Mouse (Mus musculus): ENCODE results near the gene Gipc1.

Gipc1 gene

DNA sequence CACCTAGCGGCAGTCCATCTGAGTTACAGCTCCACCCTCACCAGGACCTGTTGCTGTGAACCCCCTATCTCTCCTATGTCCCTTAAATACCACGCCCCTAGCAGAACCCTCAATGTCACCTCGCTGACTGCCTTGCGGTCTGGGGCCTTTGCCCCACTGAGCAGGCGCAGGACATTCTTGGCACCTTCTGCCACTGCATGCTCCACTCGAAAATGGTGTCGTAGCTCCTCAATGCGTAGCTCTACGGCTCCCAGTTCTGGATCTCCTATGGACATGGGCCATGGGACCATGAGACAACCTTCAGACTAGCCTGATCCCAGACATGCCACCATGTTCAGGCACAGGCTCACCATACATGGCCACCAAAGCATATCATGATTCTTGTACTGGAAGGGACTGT lies 32.0 kb downstream of the Gipc1 start:
- DNase-seq = no peak

GRCm38 (mm10) chr8:83689264-83689663 lies 36.8 kb downstream of the Gipc1 start:
- DNase-seq = no peak

DNA sequence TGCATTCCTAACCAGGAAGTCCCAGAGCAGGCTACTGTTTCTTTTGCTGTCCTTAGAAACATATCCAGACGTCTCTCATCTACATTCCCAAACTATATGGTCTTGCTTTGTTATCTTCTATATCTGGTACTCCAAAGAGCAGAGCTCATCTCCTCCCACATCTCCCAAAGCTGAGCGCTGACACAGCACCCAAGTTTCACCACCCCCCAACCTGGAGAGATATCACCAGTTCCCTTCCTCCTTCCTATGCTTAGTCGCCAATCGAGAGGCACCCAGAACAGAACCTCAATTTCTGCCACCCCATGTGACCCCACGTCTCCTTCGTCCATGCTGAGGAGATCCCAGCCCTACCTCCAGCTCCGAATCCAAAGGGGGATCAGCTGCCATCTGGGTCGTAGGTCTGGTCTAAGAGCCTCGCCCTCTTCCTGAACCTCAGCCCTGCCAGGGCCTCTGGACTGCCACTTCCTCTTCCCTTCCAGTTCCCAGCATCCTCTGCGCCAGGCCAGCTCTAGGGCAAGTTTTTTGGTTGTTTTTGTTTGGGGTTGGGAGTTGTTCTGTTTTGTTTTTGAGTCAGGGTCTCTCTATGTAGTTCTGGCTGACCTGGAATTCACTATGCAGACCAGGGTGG lies 41.2 kb downstream of the Gipc1 start:
- DNase-seq = peak; percentile 44

DNA sequence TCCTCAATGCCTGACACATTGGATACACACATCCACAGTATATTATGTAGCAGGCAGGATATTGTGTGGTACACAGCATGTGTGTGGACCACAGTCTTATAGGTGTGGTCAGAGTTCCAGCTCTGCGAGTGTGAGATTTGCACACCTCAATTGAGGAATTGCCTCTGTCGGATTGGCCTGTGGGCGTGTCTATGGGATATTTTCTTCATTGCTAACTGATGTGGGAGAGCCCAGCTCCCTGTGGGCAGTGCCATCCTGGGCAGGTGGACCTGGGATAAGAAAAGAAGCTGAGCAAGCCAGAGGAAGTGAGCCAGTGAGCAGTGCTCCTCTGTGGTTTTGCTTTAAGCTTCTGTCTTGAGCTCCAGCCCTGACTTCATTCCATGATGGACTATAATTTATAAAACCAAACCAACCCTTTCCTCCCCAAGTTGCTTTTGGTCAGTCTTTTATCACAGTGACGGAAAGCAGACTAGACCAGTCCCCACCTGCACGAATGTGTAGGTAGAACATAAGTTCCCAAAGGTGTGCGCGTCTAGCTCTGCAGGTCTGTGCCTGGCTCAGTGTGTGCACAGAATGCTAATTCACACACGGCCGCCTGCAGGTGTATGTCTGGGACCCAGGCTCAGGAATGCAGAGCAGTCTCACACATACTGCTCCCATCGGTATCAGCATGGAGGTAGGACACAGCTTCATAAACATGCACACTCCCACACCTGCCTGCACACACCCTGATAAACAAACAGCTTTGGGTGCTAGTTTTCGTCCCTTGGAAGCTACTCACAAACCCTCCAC lies 42.1 kb downstream of the Gipc1 start:
- DNase-seq = peak; percentile 15

DNA sequence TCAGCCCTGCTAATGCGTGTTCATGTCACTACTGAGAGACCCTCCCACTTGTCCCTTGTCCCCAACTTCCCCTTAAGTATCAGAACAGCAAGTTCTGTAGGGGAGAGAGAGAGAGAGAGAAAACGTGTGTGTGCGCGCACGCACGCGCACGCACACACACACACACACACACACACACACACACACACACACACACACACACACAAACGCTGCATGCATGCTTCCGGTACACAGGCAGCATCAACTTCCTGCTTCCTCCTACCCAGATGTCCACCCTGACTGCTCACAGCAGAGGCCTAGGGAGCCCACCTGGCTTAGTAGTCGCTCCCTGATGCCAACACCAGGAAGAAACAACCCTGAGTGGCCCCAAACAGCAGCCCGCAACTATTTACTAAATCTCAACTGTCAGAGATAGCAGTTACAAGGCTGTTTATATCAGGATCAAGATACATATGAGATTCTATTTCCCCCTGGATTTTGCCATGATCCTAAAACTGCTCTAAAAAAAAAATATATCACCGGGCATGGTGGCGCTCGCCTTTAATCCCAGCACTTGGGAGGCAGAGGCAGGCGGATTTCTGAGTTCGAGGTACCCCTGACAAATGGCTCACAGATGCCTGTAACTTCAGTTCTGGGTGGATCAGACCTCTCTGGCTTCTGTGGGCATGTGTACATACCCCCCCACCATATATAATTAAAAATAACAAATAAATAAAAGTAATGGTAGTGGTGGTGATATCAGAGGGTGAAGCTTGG lies 43.1 kb downstream of the Gipc1 start:
- peak; percentile 68 for DNase-seq

DNA sequence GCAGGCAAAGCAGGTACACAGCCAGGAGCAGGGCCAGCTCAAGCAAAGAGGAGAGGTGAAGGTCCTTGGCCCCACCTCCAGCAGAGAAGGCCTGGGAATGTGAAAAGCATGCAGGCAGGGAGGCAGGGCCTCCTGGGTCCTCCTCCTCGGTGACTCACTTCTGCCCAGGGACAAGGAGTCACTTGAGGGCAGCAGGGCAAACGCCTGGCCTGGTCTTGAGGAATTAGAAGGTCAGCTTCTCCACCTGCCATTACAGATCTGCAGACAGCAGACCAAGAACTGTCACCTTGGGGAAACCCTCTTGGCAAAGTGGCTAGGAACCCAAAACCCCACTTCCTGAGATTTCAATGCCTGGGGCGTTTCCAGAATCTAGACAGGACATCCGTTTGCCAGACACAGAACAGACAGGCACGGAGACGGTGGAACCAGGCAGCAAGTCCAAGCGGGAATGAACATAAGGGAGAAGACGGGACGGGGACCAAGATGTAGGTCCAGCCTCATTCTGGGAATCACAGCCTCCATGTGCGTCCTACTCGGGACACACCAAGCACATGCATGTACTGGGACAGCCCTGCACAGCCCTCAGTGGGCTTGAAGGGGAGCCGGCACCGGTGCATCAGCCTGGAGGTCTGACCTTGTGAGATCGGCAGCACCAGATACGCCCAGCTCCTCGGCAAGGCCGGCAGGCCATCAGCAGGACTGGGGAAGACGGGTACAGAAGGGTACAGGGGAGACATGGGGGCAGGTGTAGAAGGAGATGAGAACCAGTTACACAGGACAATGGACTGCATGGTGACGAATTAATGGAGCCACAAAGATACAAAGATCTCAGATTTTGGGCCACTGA lies 45.1 kb downstream of the Gipc1 start:
- peak; percentile 18 for DNase-seq

DNA sequence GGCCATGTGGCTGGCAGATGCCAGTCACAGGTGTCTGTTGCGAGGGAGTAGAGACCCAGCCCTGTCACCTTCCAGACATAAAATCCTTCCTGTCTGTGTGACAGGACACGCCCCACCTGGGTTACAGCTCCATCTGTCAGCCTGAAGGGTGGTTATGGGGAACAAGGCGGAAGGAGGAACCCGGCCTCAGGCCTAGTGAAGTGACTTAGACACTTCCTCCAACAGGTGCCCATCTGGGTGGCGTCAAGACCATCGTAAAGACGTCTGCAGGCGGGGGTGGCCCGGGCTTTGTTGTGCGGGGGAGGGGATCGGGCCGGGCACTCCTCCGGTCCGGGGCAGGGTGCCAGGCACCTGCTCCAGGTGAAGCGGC lies 45.8 kb downstream of the Gipc1 start:
- peak; percentile 81 for DNase-seq

GRCm38 (mm10) chr8:83698661-83699453 lies 46.4 kb downstream of the Gipc1 start, which contains the start of gene Pkn1:
Gene Pkn1 (minus strand): TSS chr8:83699179.
- DNase-seq = peak; percentile 75

GRCm38 (mm10) chr8:83699566-83699965 lies 47.1 kb downstream of the Gipc1 start:
- DNase-seq = peak; percentile 44

DNA sequence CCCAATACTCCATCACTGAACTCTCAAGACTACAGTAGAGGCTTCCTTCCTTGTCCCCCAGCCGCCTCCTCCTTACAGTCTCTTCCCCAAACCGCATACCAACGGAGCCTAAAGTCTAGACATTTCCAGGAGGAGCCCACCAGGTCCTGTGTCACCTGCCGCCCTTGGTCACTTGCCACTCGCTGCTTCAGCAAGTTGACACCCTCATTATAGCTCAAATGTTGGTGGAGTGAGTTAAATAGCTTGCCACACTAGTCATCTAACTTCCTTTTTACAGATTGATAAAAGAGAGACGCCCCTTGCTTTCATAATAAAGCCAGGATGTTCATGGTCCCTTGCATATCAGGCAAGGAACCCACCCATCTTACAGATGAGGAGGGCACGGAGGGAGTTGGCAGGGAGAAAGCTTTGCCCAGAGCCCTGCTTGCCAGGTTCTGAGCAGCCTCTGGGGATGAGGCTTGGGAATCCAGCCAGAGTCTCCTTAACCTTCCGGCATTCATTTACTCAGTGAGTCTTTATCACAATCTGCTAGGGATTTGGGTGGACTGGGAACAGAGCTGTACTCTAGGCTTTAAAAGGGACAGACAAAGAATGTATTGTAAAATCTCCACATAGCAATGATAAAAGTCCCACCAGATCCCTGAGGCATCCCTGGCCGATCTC lies 48.1 kb downstream of the Gipc1 start:
- no peak for DNase-seq

DNA sequence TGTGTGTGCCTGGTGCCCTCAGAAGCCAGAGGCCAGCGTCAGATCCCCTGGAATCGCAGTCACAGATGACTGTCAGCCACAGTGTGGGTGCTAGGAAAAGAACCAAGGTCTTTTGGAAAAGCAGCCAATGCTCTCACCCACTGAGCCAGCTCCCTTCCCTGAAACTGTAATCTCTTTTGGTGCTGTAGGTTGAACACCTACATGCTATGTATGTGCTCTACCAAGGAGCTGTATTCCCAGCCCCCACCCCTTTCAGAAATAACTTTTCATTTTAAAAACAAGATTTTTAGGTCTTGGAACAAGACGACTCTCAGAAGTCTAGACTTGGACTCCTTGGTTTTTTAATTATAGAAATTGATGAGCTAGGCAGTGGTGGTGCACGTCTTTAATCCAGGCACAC lies 50.9 kb downstream of the Gipc1 start:
- no peak for DNase-seq

- no peak for DNase-seq
Observed at GRCm38 (mm10) chr8:83706411-83706810, 53.9 kb downstream of the Gipc1 start.

DNA sequence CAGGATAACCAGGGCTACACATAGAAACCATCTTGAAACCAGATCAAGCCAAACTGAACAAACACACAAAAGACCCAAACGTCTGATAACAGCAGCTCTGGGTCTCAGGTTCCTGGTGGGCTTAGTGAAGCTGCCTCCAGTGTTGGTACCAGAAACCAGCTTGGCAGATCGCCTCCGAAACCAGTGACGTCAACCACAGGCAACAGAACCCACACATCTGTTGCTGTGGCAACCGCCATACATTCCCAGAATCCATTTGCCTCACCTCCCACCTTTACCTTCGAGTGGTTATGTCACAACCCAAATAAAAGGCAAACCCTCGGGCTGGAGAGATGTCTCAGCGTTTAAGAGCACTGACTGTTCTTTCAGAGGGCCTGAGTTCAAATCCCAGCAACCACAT lies 55.1 kb downstream of the Gipc1 start:
- no peak for DNase-seq

Measured in thymus, postnatal 25 days (tissue).